Mouse (Mus musculus) bone marrow, adult 2 months (tissue): ENCODE measurements around the gene Gm28557.

ENCODE experiments used
- CTCF ChIP-seq: fragments of 200-500 bp; IDR thresholded peaks from 2 replicates; pipeline ENCODE4 v1.5.1; 2011; ENCODE audit warnings: low read length, control low read depth; ENCODE audit not compliant: control insufficient read depth, insufficient read depth
- POLR2A ChIP-seq: fragments of 200-500 bp; IDR thresholded peaks from 2 replicates; pipeline ENCODE4 v1.6.1; 2011; ENCODE audit warnings: low read depth, mild to moderate bottlenecking, control low read depth, low read length, borderline replicate concordance; ENCODE audit not compliant: control insufficient read depth

DNA sequence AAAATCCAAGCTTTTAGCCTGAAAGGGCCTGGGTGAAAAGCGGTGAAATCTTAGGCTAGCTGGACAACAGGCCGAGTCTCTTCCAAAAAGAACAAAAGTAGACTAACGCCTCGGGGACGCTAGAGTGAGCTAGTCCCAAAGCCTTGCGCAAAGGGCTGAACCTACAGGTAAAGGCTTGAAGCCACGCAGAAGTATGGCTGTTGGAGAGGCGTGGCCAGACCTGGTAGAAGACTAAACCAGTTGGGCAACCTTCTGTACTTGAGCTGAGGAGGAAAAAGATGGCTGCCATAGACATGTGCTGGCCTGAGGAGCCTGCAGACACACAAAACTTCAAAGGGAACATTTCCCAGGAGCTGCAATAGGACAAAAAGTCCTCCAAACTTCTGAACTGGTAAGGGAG lies 43.0 kb downstream of the Gm28557 start:
- TF ChIP-seq CTCF (no peak), POLR2A (no peak)
